Mouse (Mus musculus): ENCODE data around the gene Tubb3. TPM values are rescaled to one million over a fixed set of nuclear protein-coding genes. Genes with fewer than 3 reads are reported as not detected.
"Not testable (repeated sequence)": the region's sequence is repeated elsewhere in the genome, so short reads cannot be mapped to it uniquely, and the experiment has no call there.

The Tubb3 gene
- polyA plus RNA-seq, 1 experiment = 0.02 TPM

DNA sequence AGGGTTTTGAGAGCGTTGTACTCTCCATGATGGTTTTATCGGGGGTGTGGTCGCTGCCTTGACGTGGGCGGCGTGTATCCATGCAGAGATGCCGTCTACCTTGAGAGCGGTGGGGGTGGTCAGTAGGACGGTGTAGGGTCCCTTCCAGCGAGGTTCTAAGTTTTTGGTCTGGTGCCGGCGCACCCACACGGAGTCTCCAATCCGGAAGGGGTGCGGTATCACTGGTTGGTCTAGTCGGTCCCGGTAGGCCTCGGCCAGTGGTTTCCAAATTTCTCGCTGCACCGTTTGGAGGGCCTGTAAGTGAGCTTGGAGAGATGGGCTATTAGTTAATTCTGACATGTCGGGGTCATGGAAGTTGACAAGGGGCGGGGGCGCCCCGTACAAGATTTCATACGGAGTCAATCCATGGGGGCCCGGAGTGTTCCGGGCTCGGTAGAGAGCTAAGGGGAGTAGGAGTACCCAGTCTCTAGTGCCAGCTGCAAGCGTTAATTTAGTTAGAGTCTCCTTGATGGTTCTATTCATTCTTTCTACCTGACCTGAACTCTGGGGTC is 17.2 kb downstream of the Tubb3 start:
- Histone ChIP-seq H3K27me3 (ENCODE audit: control insufficient read depth) (no peaks in the 10 kb centered on the region; the same call in none of the 2 replicates), H3K36me3 (ENCODE audit: control insufficient read depth) (no peaks in the 10 kb centered on the region), H3K9me3 (ENCODE audit: control insufficient read depth, low read length) (peaks cover 69% of the 10 kb centered on the region), H3K4me1 (ENCODE audit: control insufficient read depth) (no peaks in the 10 kb centered on the region), H3K4me3 (replicated peaks) (no peak overlapping the region)
- TF ChIP-seq GATA1 (IDR thresholded peaks at IDR 0.05; ENCODE audit: low read length) (no peak), TAL1 (IDR thresholded peaks at IDR 0.05; ENCODE audit: low read length) (no peak)

- Histone ChIP-seq H3K4me1 (ENCODE audit: control insufficient read depth) (no peaks in the 10 kb centered on the region), H3K27me3 (ENCODE audit: control insufficient read depth) (no peaks in the 10 kb centered on the region; the same call in 1 of the 2 replicates), H3K36me3 (ENCODE audit: control insufficient read depth) (no peaks in the 10 kb centered on the region), H3K4me3 (replicated peaks) (no peak overlapping the region), H3K9me3 (ENCODE audit: control insufficient read depth, low read length) (peaks cover 73% of the 10 kb centered on the region)
- TF ChIP-seq TAL1 (IDR thresholded peaks at IDR 0.05; ENCODE audit: low read length) = no peak
- no peak for TF ChIP-seq GATA1 (IDR thresholded peaks at IDR 0.05; ENCODE audit: low read length)
These were observed 17.9 kb downstream of the Tubb3 start for GRCm38 (mm10) chr8:123428939-123429721.

GRCm38 (mm10) chr8:123429722-123430013 is 18.4 kb downstream of the Tubb3 start:
- H3K4me3 ChIP-seq (replicated peaks); H3K27me3 ChIP-seq (ENCODE audit: control insufficient read depth); H3K4me1 ChIP-seq (ENCODE audit: control insufficient read depth); H3K36me3 ChIP-seq (ENCODE audit: control insufficient read depth): not testable (repeated sequence)
- H3K9me3 ChIP-seq (ENCODE audit: control insufficient read depth, low read length) = peaks cover 73% of the 10 kb centered on the region

- H3K4me1 ChIP-seq (ENCODE audit: control insufficient read depth); H3K36me3 ChIP-seq (ENCODE audit: control insufficient read depth); H3K4me3 ChIP-seq (replicated peaks); H3K27me3 ChIP-seq (ENCODE audit: control insufficient read depth): not testable (repeated sequence)
- peaks cover 73% of the 10 kb centered on the region for H3K9me3 ChIP-seq (ENCODE audit: control insufficient read depth, low read length)
These were observed 19.7 kb downstream of the Tubb3 start for GRCm38 (mm10) chr8:123430936-123431335.

GRCm38 (mm10) chr8:123431616-123432365 is 20.6 kb downstream of the Tubb3 start:
- no peaks in the 10 kb centered on the region for H3K36me3 ChIP-seq (ENCODE audit: control insufficient read depth)
- H3K9me3 ChIP-seq (ENCODE audit: control insufficient read depth, low read length) = peaks cover 66% of the 10 kb centered on the region
- H3K4me1 ChIP-seq (ENCODE audit: control insufficient read depth) = no peaks in the 10 kb centered on the region
- TF ChIP-seq TAL1 (IDR thresholded peaks at IDR 0.05; ENCODE audit: low read length) (no peak), GATA1 (IDR thresholded peaks at IDR 0.05; ENCODE audit: low read length) (no peak)
- no peaks in the 10 kb centered on the region; the same call in 1 of the 2 replicates for H3K27me3 ChIP-seq (ENCODE audit: control insufficient read depth)
- no peak overlapping the region for H3K4me3 ChIP-seq (replicated peaks)

DNA sequence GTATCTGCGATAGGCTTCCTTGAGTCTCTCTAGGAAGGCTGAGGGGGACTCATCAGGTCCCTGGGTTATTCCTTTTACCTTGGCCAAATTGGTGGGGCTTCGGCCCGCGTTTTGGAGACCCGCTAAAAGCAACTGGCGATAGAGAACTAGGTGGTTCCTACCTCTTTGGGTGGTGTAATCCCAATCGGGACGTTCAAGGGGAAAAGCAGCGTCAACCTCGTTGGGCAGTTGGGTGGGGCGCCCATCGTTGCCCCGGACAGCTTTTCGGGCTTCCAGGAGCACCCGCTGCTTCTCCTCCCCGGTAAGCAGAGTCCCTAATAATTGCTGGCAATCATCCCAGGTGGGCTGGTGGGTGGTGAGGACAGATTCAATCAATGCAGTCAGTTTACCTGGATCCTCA is 21.2 kb downstream of the Tubb3 start:
- Histone ChIP-seq H3K9me3 (ENCODE audit: control insufficient read depth, low read length) (peaks cover 60% of the 10 kb centered on the region), H3K27me3 (ENCODE audit: control insufficient read depth) (no peaks in the 10 kb centered on the region; the same call in 1 of the 2 replicates), H3K4me1 (ENCODE audit: control insufficient read depth) (no peaks in the 10 kb centered on the region), H3K4me3 (replicated peaks) (no peak overlapping the region), H3K36me3 (ENCODE audit: control insufficient read depth) (no peaks in the 10 kb centered on the region)
- TF ChIP-seq GATA1 (IDR thresholded peaks at IDR 0.05; ENCODE audit: low read length) (no peak), TAL1 (IDR thresholded peaks at IDR 0.05; ENCODE audit: low read length) (no peak)

GRCm38 (mm10) chr8:123433241-123433974 is 22.2 kb downstream of the Tubb3 start:
- peaks cover 50% of the 10 kb centered on the region for H3K9me3 ChIP-seq (ENCODE audit: control insufficient read depth, low read length)
- H3K36me3 ChIP-seq (ENCODE audit: control insufficient read depth); H3K27me3 ChIP-seq (ENCODE audit: control insufficient read depth); H3K4me3 ChIP-seq (replicated peaks); H3K4me1 ChIP-seq (ENCODE audit: control insufficient read depth): not testable (repeated sequence)

DNA sequence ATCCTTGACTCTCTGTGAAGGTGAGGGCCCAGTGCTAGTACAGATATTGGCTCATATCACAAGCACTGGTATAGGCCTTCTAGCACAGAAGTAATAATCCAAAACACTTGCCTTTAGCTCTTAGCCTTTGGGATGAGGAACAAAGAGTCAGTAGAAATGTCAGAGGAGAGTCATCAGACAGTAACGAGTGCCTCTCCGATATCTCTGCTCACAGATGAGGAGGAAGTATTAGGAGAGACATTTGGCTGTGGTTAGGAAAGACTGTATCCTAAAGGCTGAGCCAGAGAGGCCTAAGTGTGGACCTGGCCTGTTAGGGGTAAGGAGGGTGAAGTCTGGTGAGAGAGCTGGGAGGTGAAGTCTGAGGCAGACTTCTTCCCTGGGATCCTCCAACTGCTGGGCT is 30.6 kb downstream of the Tubb3 start:
- Histone ChIP-seq H3K27me3 (ENCODE audit: control insufficient read depth) (no peaks in the 10 kb centered on the region), H3K4me3 (replicated peaks) (no peak overlapping the region), H3K36me3 (ENCODE audit: control insufficient read depth) (peaks cover 2% of the 10 kb centered on the region), H3K4me1 (ENCODE audit: control insufficient read depth) (peaks cover 25% of the 10 kb centered on the region), H3K9me3 (ENCODE audit: control insufficient read depth, low read length) (no peaks in the 10 kb centered on the region; the same call in 1 of the 2 replicates)
- TF ChIP-seq GATA1 (IDR thresholded peaks at IDR 0.05; ENCODE audit: low read length) (no peak), TAL1 (IDR thresholded peaks at IDR 0.05; ENCODE audit: low read length) (no peak)

GRCm38 (mm10) chr8:123442351-123442750 is 31.1 kb downstream of the Tubb3 start:
- peak overlapping the region; percentile 84 for H3K4me3 ChIP-seq (replicated peaks)
- peaks cover 26% of the 10 kb centered on the region for H3K4me1 ChIP-seq (ENCODE audit: control insufficient read depth)
- H3K36me3 ChIP-seq (ENCODE audit: control insufficient read depth) = peaks cover 2% of the 10 kb centered on the region
- no peaks in the 10 kb centered on the region for H3K27me3 ChIP-seq (ENCODE audit: control insufficient read depth)
- no peak for TF ChIP-seq GATA1 (IDR thresholded peaks at IDR 0.05; ENCODE audit: low read length)
- no peak for TF ChIP-seq TAL1 (IDR thresholded peaks at IDR 0.05; ENCODE audit: low read length)
- H3K9me3 ChIP-seq (ENCODE audit: control insufficient read depth, low read length) = no peaks in the 10 kb centered on the region; the same call in 1 of the 2 replicates
